Mouse (Mus musculus): ENCODE results near the gene Pms2. TPM values are rescaled to one million over a fixed set of nuclear protein-coding genes. Genes with fewer than 3 reads are reported as not detected.

Pms2 gene
- polyA plus RNA-seq, 1 experiment from 2014 or later = 22.7 TPM

GRCm38 (mm10) chr5:143975631-143975933 is 65.8 kb downstream of the Pms2 start:
- H3K4me1 ChIP-seq = no peaks in the 10 kb centered on the region
- H3K9me3 ChIP-seq = no peaks in the 10 kb centered on the region
- no peak overlapping the region for H3K4me2 ChIP-seq
- H3K36me3 ChIP-seq = no peaks in the 10 kb centered on the region
- H3K4me3 ChIP-seq (replicated peaks) = no peak overlapping the region
- H3K9ac ChIP-seq = no peak overlapping the region
- H3K27me3 ChIP-seq (replicated peaks) = no peaks in the 10 kb centered on the region
- 0 out of 2 replicates have a peak, but pooled peaks have one; percentile 12 for ATAC-seq (ENCODE audit: insufficient read depth, low FRiP score, low read depth)
- 31% methylated on average over 2 of the region's 2 CpGs for whole genome bisulfite sequencing
- no peak overlapping the region for H3K27ac ChIP-seq

GRCm38 (mm10) chr5:143976232-143976631 is 66.5 kb downstream of the Pms2 start:
- ATAC-seq (ENCODE audit: insufficient read depth, low FRiP score, low read depth) = no peak
- no peaks in the 10 kb centered on the region for H3K27me3 ChIP-seq (replicated peaks)
- no peak overlapping the region for H3K4me2 ChIP-seq
- WGBS = 80% methylated on average over 11 of the region's 11 CpGs
- H3K4me1 ChIP-seq = no peaks in the 10 kb centered on the region
- no peak overlapping the region for H3K4me3 ChIP-seq (replicated peaks)
- no peak overlapping the region for H3K27ac ChIP-seq
- no peaks in the 10 kb centered on the region for H3K36me3 ChIP-seq
- no peaks in the 10 kb centered on the region for H3K9me3 ChIP-seq
- no peak overlapping the region for H3K9ac ChIP-seq

- H3K9ac ChIP-seq = no peak overlapping the region
- no peaks in the 10 kb centered on the region for H3K27me3 ChIP-seq (replicated peaks)
- 61% methylated on average over 16 of the region's 16 CpGs for WGBS
- H3K9me3 ChIP-seq = no peaks in the 10 kb centered on the region
- no peak overlapping the region for H3K27ac ChIP-seq
- ATAC-seq (ENCODE audit: insufficient read depth, low FRiP score, low read depth) = peak; percentile 83; the same call in 1 of the 2 replicates
- H3K4me2 ChIP-seq = no peak overlapping the region
- H3K4me1 ChIP-seq = no peaks in the 10 kb centered on the region
- no peak overlapping the region for H3K4me3 ChIP-seq (replicated peaks)
- H3K36me3 ChIP-seq = no peaks in the 10 kb centered on the region
These were observed 67.1 kb downstream of the Pms2 start for GRCm38 (mm10) chr5:143976726-143977431.

- no peak for ATAC-seq (ENCODE audit: insufficient read depth, low FRiP score, low read depth)
- Histone ChIP-seq H3K4me2 (no peak overlapping the region), H3K27me3 (replicated peaks) (no peaks in the 10 kb centered on the region), H3K4me1 (no peaks in the 10 kb centered on the region), H3K4me3 (replicated peaks) (no peak overlapping the region), H3K9ac (no peak overlapping the region), H3K36me3 (0 out of 2 replicates have a peak, but pooled peaks cover 2% of the 10 kb centered on the region), H3K27ac (no peak overlapping the region), H3K9me3 (no peaks in the 10 kb centered on the region)
- WGBS = 21% methylated on average over 9 of the region's 9 CpGs
These were observed 71.1 kb downstream of the Pms2 start for GRCm38 (mm10) chr5:143980858-143981257.

GRCm38 (mm10) chr5:143982361-143982760 is 72.6 kb downstream of the Pms2 start:
- Histone ChIP-seq H3K36me3 (peaks cover 14% of the 10 kb centered on the region), H3K4me2 (no peak overlapping the region), H3K4me1 (no peaks in the 10 kb centered on the region), H3K9me3 (no peaks in the 10 kb centered on the region), H3K9ac (no peak overlapping the region), H3K27me3 (replicated peaks) (no peaks in the 10 kb centered on the region), H3K27ac (peak overlapping the region; percentile 40; the same call in 1 of the 2 replicates), H3K4me3 (replicated peaks) (no peak overlapping the region)
- WGBS = 56% methylated on average over 2 of the region's 2 CpGs
- ATAC-seq (ENCODE audit: insufficient read depth, low FRiP score, low read depth) = no peak

Other genes with a start within 250 kb of the Pms2 start
- gene Usp42, start 177.7 kb upstream of the Pms2 start, polyA plus RNA-seq (2015; fragmentation: Nextera tagmentation; extraction: Ambion mirVana) = 17.2 and 18.4 TPM in 2 replicates
- gene Eif2ak1, start 92.2 kb upstream of the Pms2 start, polyA plus RNA-seq (2015; fragmentation: Nextera tagmentation; extraction: Ambion mirVana) = 34.3 and 36.1 TPM in 2 replicates
- 0.17 and 0.22 TPM in 2 replicates for gene Ankrd61, start 12.3 kb upstream of the Pms2 start, polyA plus RNA-seq (2015; fragmentation: Nextera tagmentation; extraction: Ambion mirVana)
- gene Aimp2, start 117 bp upstream of the Pms2 start, polyA plus RNA-seq (2015; fragmentation: Nextera tagmentation; extraction: Ambion mirVana) = 88.2 and 105 TPM in 2 replicates
- gene Gm42421, start 18.2 kb downstream of the Pms2 start, polyA plus RNA-seq (2015; fragmentation: Nextera tagmentation; extraction: Ambion mirVana) = 0.42 and 0.77 TPM in 2 replicates
- 0.43 and 0.48 TPM in 2 replicates for gene Rsph10b, start 23.1 kb downstream of the Pms2 start, polyA plus RNA-seq (2015; fragmentation: Nextera tagmentation; extraction: Ambion mirVana)
- gene Ccz1, start 104.9 kb downstream of the Pms2 start, polyA plus RNA-seq (2015; fragmentation: Nextera tagmentation; extraction: Ambion mirVana) = 68.4 and 76.6 TPM in 2 replicates
- gene Ocm, start 116.7 kb downstream of the Pms2 start, polyA plus RNA-seq (2015; fragmentation: Nextera tagmentation; extraction: Ambion mirVana) = not detected in 2 replicates
- 6.3 and 7.9 TPM in 2 replicates for gene Lmtk2, start 190.5 kb downstream of the Pms2 start, polyA plus RNA-seq (2015; fragmentation: Nextera tagmentation; extraction: Ambion mirVana)